Mouse (Mus musculus) layer of hippocampus, adult 2 months (tissue): ENCODE results near the gene Kdm2a. TPM values are rescaled to one million over a fixed set of nuclear protein-coding genes. Genes with fewer than 3 reads are reported as not detected.
A peak's percentile ranks its signal among the peaks of the same experiment; 100 is the strongest.

Experiments
- DNase-seq, 2 experiments: peaks; one replicate each; pipeline ENCODE4 v3.0.0; 2022; ENCODE audit warnings: low spot score in 2 of 2
- H3K27ac ChIP-seq: fragments of 200-600 bp; 2 replicates; pipeline ENCODE4 v1.8.1; 2022
- H3K4me3 ChIP-seq: fragments of 200-600 bp; 2 replicates; pipeline ENCODE4 v1.8.1; 2022; ENCODE audit warnings: mild to moderate bottlenecking
- CTCF ChIP-seq: fragments of 200-600 bp; conservative IDR thresholded peaks from 2 replicates; pipeline ENCODE4 v1.8.1; 2022; ENCODE audit warnings: antibody characterized with exemption, mild to moderate bottlenecking, moderate library complexity
- long read RNA-seq, 2 experiments: library from polyadenylated mRNA; stranded (forward); transcript quantifications; one replicate each; pipeline ENCODE4 v2.0.0; 2021; ENCODE audit warnings: borderline mapping rate in 2 of 2
- total RNA-seq, 2 experiments: library from RNA; stranded (reverse); gene quantifications; 2 replicates each; pipeline ENCODE4 v1.2.3; 2021

Gene Kdm2a
- 10 to 100 TPM; 77.5 to 87.8 TPM for total RNA-seq
- long read RNA-seq, experiment 1, full-length matches to known transcripts = 1 of 13 reads
- long read RNA-seq, experiment 1, partial matches to known transcripts = 3 of 13 reads
- long read RNA-seq, experiment 1, other reads (novel, unspliced or antisense) = 9 of 13 reads
- long read RNA-seq, experiment 2, full-length matches to known transcripts = 3 of 22 reads
- long read RNA-seq, experiment 2, partial matches to known transcripts = 7 of 22 reads
- long read RNA-seq, experiment 2, other reads (novel, unspliced or antisense) = 12 of 22 reads

- no peak for TF ChIP-seq CTCF
- peak within 1 kb of the TSS; percentile 97 for H3K4me3 ChIP-seq
- H3K27ac ChIP-seq = peak within 1 kb of the TSS; percentile 96
- peak; percentile 16 to 24 for DNase-seq
These were observed at the start of gene Kdm2a for GRCm38 (mm10) chr19:4397798-4398629. Gene Kdm2a, minus strand, starts transcription at chr19:4398285.

GRCm38 (mm10) chr19:4447445-4447844 is 49.4 kb upstream of the Kdm2a start:
- TF ChIP-seq CTCF = no peak
- Histone ChIP-seq H3K4me3 (no peak overlapping the region), H3K27ac (no peak overlapping the region)
- DNase-seq = no peak

GRCm38 (mm10) chr19:4446661-4447420 is 48.8 kb upstream of the Kdm2a start:
- no peak overlapping the region for H3K27ac ChIP-seq

DNA sequence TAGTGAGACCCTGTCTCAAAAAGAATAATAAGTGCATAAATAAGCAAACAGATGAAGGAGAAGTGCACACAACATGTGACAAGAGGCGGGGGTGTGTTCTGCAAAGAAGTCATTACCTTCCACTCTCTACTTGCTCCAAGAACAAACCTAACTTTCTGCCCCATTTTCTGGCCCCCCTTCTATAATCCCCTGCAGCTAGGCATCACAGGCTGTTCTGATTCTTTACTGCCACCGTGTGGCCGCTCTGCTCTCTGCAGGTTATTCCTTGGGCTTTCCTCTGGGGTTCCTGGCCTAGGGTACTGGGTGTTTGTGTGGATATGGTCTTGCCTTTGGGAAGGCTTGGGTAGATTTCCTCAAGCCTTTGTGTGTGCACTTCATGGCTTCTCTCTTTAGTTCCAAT is 44.3 kb upstream of the Kdm2a start:
- no peak overlapping the region for H3K27ac ChIP-seq
- DNase-seq = peak; percentile 61 to 82

More at GRCm38 (mm10) chr19:4446661-4447420, 48.8 kb upstream of the Kdm2a start:
- DNase-seq = no peak
- no peak for TF ChIP-seq CTCF
- H3K4me3 ChIP-seq = no peak overlapping the region

DNA sequence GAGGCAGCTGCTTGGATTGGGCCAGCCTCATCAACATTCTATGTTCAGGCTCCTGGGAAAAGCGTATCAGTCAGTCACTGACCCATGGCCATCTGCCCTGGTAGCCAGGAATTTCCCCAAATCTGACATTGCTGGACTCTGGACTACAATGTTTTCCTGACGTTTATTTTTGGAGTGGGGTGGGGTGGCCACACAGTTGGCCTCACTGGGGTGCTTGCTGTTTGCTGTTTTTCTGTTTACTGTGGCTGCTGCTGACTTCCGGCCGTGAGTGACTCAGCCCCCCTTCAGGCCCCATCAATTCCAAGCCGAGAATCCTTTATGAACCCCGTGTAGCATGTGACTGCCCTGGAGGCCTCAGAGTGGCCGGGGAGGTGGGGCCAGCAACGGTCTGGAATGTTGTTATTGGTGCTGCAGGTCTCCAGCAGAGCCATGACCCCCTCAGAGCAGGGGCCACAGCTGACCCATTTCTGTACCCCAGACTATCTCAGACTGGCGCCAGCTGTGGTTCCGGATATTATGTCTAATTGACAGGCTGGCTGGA is 43.6 kb upstream of the Kdm2a start:
- no peak for DNase-seq
- Histone ChIP-seq H3K27ac (no peak overlapping the region), H3K4me3 (no peak overlapping the region)
- no peak for TF ChIP-seq CTCF

More for the DNA sequence above, 44.3 kb upstream of the Kdm2a start:
- TF ChIP-seq CTCF = peak; percentile 95
- no peak overlapping the region for H3K4me3 ChIP-seq

GRCm38 (mm10) chr19:4441090-4441591 is 43.1 kb upstream of the Kdm2a start:
- TF ChIP-seq CTCF = peak; percentile 84
- DNase-seq = peak in 1 of 2 experiments; percentile 61
- no peak overlapping the region for H3K27ac ChIP-seq

DNA sequence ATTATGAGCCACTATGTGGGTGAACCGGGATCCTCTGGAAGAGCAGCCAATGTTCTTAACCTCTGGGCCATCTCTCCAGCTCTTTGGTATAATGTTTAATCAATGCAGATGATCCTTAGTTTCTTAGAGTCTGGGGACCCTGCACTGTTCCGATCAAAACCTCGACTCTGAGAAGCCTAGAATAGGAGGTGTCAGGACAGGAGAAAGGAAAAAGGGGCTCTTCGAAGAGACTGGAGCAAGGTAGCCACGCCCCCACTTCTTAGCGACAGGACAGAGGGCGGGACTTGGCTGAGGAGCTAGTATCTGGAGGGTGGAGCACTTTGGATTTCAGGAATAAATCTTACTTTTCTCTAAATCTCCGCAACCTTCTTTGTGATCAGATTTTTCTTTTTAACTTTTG is 42.1 kb upstream of the Kdm2a start:
- TF ChIP-seq CTCF = no peak
- Histone ChIP-seq H3K4me3 (no peak overlapping the region), H3K27ac (no peak overlapping the region)
- DNase-seq = no peak

More at GRCm38 (mm10) chr19:4441090-4441591, 43.1 kb upstream of the Kdm2a start:
- no peak overlapping the region for H3K4me3 ChIP-seq

DNA sequence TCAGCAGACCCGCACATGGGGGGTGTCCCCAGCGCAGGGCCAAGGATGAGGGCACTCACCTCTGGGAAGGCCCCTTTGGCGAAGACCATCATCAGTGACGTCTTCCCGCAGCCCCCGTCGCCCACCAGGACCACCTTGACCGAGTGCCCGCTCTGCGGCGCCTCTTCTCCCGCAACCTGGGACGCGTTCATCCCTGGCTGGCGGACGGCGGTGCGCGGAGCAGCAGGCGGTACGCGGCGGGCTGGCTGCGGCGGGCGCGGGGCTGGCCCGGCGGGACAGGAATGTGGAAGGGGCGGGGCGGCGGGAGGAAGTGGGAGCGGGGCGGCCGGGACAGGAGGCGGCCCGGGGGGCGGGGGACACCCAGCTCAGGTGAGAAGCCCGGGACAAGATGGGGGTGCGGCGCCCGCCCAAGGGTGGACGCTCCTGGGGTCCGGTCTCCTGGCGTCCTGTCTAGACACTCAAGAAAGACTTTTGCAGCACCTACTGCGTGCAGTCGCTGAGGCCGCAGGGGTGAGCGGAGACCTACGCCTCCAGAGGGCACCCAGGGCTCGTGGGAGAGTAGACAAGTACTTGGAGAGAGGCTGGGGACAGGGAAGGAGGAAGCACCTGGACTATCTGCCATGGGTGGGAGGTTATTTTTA is 41.2 kb upstream of the Kdm2a start, which contains the start of gene Rhod:
Gene Rhod, minus strand, starts transcription at position 272 of the 641 bp plus-strand sequence.
- no peak for TF ChIP-seq CTCF
- Histone ChIP-seq H3K4me3 (peak within 1 kb of the TSS; percentile 48), H3K27ac (no peak within 1 kb of the TSS)
- no peak for DNase-seq

DNA sequence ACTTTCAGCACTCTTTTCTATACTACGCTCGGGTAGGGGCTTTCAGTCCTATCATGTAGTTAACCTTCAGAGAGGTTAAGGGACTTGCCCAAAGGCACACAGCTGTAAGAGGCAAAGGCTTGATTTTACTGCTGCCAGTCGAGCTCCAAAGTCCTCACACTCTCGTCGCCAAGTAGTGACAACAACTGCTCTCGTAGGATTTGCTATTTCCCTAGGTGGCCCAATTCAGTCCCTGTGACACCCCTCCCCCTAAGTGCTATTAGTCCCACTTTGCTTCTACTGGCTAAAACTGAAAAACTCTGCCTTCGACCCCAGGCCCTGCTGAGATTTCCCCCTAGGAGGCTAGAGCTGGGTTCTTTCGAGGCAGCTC is 40.7 kb upstream of the Kdm2a start:
- TF ChIP-seq CTCF = no peak

GRCm38 (mm10) chr19:4437886-4438285 is 39.8 kb upstream of the Kdm2a start:
- TF ChIP-seq CTCF = no peak
- Histone ChIP-seq H3K27ac (no peak overlapping the region), H3K4me3 (no peak overlapping the region)
- no peak for DNase-seq

More for the DNA sequence above, 40.7 kb upstream of the Kdm2a start:
- peak overlapping the region; percentile 48 for H3K4me3 ChIP-seq
- H3K27ac ChIP-seq = no peak overlapping the region
- DNase-seq = no peak

GRCm38 (mm10) chr19:4436254-4436653 is 38.2 kb upstream of the Kdm2a start:
- Histone ChIP-seq H3K4me3 (no peak overlapping the region), H3K27ac (no peak overlapping the region)
- no peak for DNase-seq
- no peak for TF ChIP-seq CTCF

DNA sequence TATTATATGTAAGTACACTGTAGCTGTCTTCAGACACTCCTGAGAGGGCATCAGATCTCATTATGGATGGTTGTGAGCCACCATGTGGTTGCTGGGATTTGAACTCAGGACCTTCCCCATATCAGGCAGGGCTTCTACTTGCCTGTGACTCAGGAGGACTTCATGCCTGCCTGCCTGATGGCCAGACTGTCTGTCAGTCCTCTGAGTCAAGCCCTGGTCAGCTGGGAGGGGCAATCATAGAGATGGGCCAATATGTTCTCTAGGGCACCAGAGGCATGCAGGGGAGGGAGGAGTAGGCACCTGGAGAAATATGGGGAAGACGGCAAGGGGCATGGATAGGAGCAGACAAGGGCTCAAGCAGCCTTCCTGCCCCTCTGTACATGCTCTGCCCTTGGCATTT is 36.9 kb upstream of the Kdm2a start:
- H3K4me3 ChIP-seq = no peak overlapping the region
- DNase-seq = no peak

More for the DNA sequence above, 36.9 kb upstream of the Kdm2a start:
- no peak overlapping the region for H3K27ac ChIP-seq
- TF ChIP-seq CTCF = no peak
